Mouse (Mus musculus) liver, embryonic 14.5 days (tissue): Measurements from ENCODE around the gene Dnm1.

Experiments
- CTCF ChIP-seq: IDR thresholded peaks from 2 replicates; pipeline ENCODE4 v1.5.1; 2016; ENCODE audit warnings: antibody characterized with exemption, low read depth, control low read depth
- EP300 ChIP-seq: IDR thresholded peaks from 2 replicates; pipeline ENCODE4 v1.6.1; 2016; ENCODE audit warnings: antibody characterized with exemption, low read depth

DNA sequence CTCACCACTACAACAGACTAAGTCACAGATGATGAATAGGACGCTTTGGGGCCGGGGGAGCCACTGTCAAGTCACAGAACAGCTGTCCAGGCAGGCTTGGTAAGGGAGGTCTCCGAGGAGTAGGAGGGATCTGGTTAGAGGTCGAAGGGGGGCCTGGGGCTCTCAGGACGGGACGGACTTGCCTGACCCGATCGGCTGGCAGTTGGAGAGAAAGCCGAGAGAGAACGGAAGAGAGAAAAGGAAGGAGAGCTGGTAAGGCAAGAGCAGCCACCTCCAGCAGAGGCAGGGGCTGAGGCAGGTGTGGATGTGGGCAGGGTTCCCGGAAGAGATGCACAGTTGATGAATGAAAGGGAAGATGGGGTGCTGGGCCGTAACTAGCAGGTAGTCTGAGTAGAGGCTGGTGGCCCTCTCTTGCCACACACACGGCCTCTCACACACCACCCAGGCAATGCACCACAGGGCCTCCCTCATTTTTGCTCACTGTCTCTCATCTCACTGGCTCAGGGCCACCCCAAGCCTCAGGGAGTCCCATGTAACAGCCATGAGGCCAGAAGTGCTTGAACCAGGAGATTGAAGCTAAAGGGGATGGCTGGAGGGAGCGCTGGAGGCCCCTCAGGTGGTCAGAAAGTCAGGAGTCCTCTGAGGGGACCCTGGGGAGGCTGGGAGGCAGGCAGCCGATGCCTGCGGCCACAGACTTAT, 44.1 kb downstream of the Dnm1 start:
- TF ChIP-seq CTCF = no peak
- TF ChIP-seq EP300 = no peak
